Mouse (Mus musculus) kidney, adult 2 months (tissue): ENCODE results near the gene Rps6ka3.

Source experiments
- CTCF ChIP-seq: fragments of 200-500 bp; conservative IDR thresholded peaks from 2 replicates; pipeline ENCODE4 v1.5.1; 2011; ENCODE audit warnings: low read depth, mild to moderate bottlenecking, control low read depth, low read length, moderate library complexity, mixed read lengths; ENCODE audit not compliant: insufficient read depth, insufficient read length
- POLR2A ChIP-seq: fragments of 200-500 bp; IDR thresholded peaks from one replicate; pipeline ENCODE4 v1.6.1; 2011; ENCODE audit warnings: low read depth, low read length, control low read depth

DNA sequence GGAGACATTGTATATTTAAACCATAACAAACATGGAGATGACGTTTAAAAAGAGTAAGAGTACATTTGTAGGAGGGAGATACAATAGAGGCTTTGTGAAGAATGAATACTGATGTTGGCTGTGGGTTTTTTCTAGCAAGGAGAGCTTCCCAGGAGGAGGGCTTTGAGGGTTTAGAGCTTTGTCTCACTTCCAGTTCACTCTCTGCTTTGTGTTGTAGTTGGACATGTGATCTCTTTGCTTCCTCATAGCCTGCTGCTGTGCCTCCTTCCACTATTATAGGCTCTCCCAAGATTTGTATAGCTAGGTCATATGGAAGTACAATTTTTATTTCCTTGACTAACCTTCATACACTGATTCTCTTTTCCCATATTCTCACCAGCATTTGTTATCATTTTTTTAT lies 27.2 kb downstream of the Rps6ka3 start:
- no peak for TF ChIP-seq CTCF
- no peak for TF ChIP-seq POLR2A
